In genomic region chrX:53049196-53049595, GRCm38 (mm10) we compare ENCODE assay signal across 21 mouse cellular contexts.
DNase-seq lines count a peak whose midpoint lies in the region; ATAC-seq and TF ChIP-seq lines count a peak whose summit lies in the region.
"Had no signal": no experiment of that assay in that cellular context is flagged by ENCODE, and none has a peak within 500 bp of the region (broad histone marks: within the 10 kb centered on the region; RNA-seq: fewer than 3 reads in every experiment).

No protein-coding gene starts in this region.

- H3K4me2 ChIP-seq in liver, embryonic 12.5 days, result no peak overlapping the region
- H3K4me2 ChIP-seq: forebrain, embryonic 15.5 days had no signal

- peaks cover 5% of the 10 kb centered on the region for H3K36me3 ChIP-seq in liver, embryonic 12.5 days
- H3K36me3 ChIP-seq in G1E (replicated peaks), result peaks cover 10% of the 10 kb centered on the region
- peaks cover 6% of the 10 kb centered on the region for H3K36me3 ChIP-seq in limb, embryonic 10.5 days
- H3K36me3 ChIP-seq: forebrain, embryonic 15.5 days had no signal

- H3K4me3 ChIP-seq in liver, embryonic 12.5 days, result no peak overlapping the region
- no peak overlapping the region for H3K4me3 ChIP-seq in G1E (ENCODE audit: low read depth, low read length)
- no peak overlapping the region for H3K4me3 ChIP-seq in limb, embryonic 10.5 days
- H3K4me3 ChIP-seq: forebrain, embryonic 13.5 days; forebrain, embryonic 15.5 days had no signal

- no peak overlapping the region for H3K27ac ChIP-seq in liver, embryonic 12.5 days
- H3K27ac ChIP-seq in limb, embryonic 10.5 days, result 0 out of 2 replicates have a peak overlapping the region, but pooled peaks have one; percentile 87
- H3K27ac ChIP-seq: forebrain, embryonic 13.5 days; forebrain, embryonic 15.5 days had no signal

- 20% methylated on average over 4 of the region's 4 CpGs for WGBS in liver, embryonic 12.5 days (ENCODE audit: insufficient replicate concordance)
- 20% methylated on average over 4 of the region's 4 CpGs for WGBS in limb, embryonic 10.5 days

- no peak for TF ChIP-seq CTCF in G1E (IDR thresholded peaks at IDR 0.05; ENCODE audit: low read depth, low read length)

- peak; percentile 10 for DNase-seq in embryo, embryonic 10.5 days (ENCODE audit: low spot score)
- DNase-seq in embryo, embryonic 9.5 days (ENCODE audit: extremely low spot score), result no peak
- DNase-seq in liver (no peak), G1E (ENCODE audit: low spot score) (no peak)
- DNase-seq in limb, embryonic 10.5 days (ENCODE audit: low spot score), result no peak
- no peak for DNase-seq in lung, postnatal 10 days
- DNase-seq: adrenal gland, adult 2 months; adrenal gland, postnatal 10 days; adrenal gland, postnatal 25 days; cerebellum, adult 11-12 months; cerebellum, adult 2 months; cerebellum, adult 9-10 months; cerebellum, postnatal 10 days; cerebellum, postnatal 25 days; embryo, embryonic 11 days; forebrain, postnatal 0 days had no signal

- H3K27me3 ChIP-seq in liver, embryonic 12.5 days (replicated peaks), result no peaks in the 10 kb centered on the region
- H3K27me3 ChIP-seq in G1E (ENCODE audit: insufficient read depth, low read length), result no peaks in the 10 kb centered on the region
- H3K27me3 ChIP-seq in limb, embryonic 10.5 days (ENCODE audit: low read depth, poor library complexity, severe bottlenecking), result peaks cover 12% of the 10 kb centered on the region; the same call in 1 of the 2 replicates
- H3K27me3 ChIP-seq: forebrain, embryonic 13.5 days; forebrain, embryonic 15.5 days had no signal

- ATAC-seq in liver, embryonic 12.5 days, result peak; percentile 58; the same call in 1 of the 2 replicates
- peak; percentile 58 for ATAC-seq in G1E (ENCODE audit: extremely low read depth, insufficient number of reproducible peaks, low FRiP score, poor library complexity, severe bottlenecking)
- ATAC-seq: activated CD4-positive, CD25-positive, alpha-beta regulatory T cell, adult 4 months; forebrain, embryonic 13.5 days; forebrain, embryonic 15.5 days; forebrain, postnatal 0 days; Patski had no signal

- no peaks in the 10 kb centered on the region for H3K9me3 ChIP-seq in liver, embryonic 12.5 days (replicated peaks)
- H3K9me3 ChIP-seq in G1E (replicated peaks), result no peaks in the 10 kb centered on the region
- H3K9me3 ChIP-seq in limb, embryonic 10.5 days (replicated peaks), result no peaks in the 10 kb centered on the region
- H3K9me3 ChIP-seq: forebrain, embryonic 13.5 days; forebrain, embryonic 15.5 days had no signal

- no peak overlapping the region for H3K9ac ChIP-seq in liver, embryonic 12.5 days
- H3K9ac ChIP-seq: forebrain, embryonic 13.5 days; forebrain, embryonic 15.5 days; forebrain, postnatal 0 days had no signal

- H3K4me1 ChIP-seq in liver, embryonic 12.5 days, result peaks cover 33% of the 10 kb centered on the region
- peaks cover 42% of the 10 kb centered on the region for H3K4me1 ChIP-seq in G1E (ENCODE audit: insufficient read depth, low read depth, low read length)
- peaks cover 35% of the 10 kb centered on the region for H3K4me1 ChIP-seq in limb, embryonic 10.5 days
